Mouse (Mus musculus) WW6 (cell line): ENCODE measurements around the gene Igsf23.
A peak's percentile ranks its signal among the peaks of the same experiment; 100 is the strongest.
"Not testable (repeated sequence)": the region's sequence is repeated elsewhere in the genome, so short reads cannot be mapped to it uniquely, and the experiment has no call there.

Source experiments
- DNase-seq: peaks from one replicate; pipeline ENCODE4 v3.0.0-alpha.2; 2013; ENCODE audit warnings: low read depth, low spot score

Igsf23 gene

GRCm38 (mm10) chr7:19950589-19950988 is at the start of gene Igsf23:
Gene Igsf23 (minus strand): TSS chr7:19950756.
- DNase-seq, result no peak

GRCm38 (mm10) chr7:19996721-19997120 is 46.2 kb upstream of the Igsf23 start:
- DNase-seq, result not testable (repeated sequence)

- DNase-seq, result not testable (repeated sequence)
These were observed 40.6 kb upstream of the Igsf23 start, which contains the start of gene Nlrp9b for GRCm38 (mm10) chr7:19991165-19991564. Gene Nlrp9b (plus strand): TSS chr7:19991465.

- no peak for DNase-seq
These were observed 21.0 kb upstream of the Igsf23 start for GRCm38 (mm10) chr7:19971516-19971915.

GRCm38 (mm10) chr7:19970196-19970595 is 19.6 kb upstream of the Igsf23 start:
- DNase-seq, result no peak

GRCm38 (mm10) chr7:19969541-19970090 is 19.1 kb upstream of the Igsf23 start:
- DNase-seq, result no peak

- DNase-seq, result no peak
These were observed 18.6 kb upstream of the Igsf23 start for GRCm38 (mm10) chr7:19969106-19969505.

- DNase-seq, result no peak
These were observed 14.5 kb upstream of the Igsf23 start, which contains the start of gene Ceacam20 for GRCm38 (mm10) chr7:19964985-19965579. Gene Ceacam20 (plus strand): TSS chr7:19965412.

- DNase-seq, result no peak
These were observed 11.9 kb upstream of the Igsf23 start for GRCm38 (mm10) chr7:19962423-19962822.

- peak; percentile 70 for DNase-seq
These were observed 5.8 kb upstream of the Igsf23 start for GRCm38 (mm10) chr7:19956341-19956781.

GRCm38 (mm10) chr7:19955861-19956260 is 5.3 kb upstream of the Igsf23 start:
- DNase-seq, result no peak

GRCm38 (mm10) chr7:19953054-19953453 is 2.5 kb upstream of the Igsf23 start:
- no peak for DNase-seq

GRCm38 (mm10) chr7:19952320-19952986 is 1.9 kb upstream of the Igsf23 start:
- no peak for DNase-seq

- no peak for DNase-seq
These were observed 560 bp downstream of the Igsf23 start for GRCm38 (mm10) chr7:19949996-19950395.

GRCm38 (mm10) chr7:19948956-19949355 is 1.6 kb downstream of the Igsf23 start:
- no peak for DNase-seq

- DNase-seq, result no peak
These were observed 4.6 kb downstream of the Igsf23 start for GRCm38 (mm10) chr7:19945821-19946515.

GRCm38 (mm10) chr7:19945201-19945600 is 5.4 kb downstream of the Igsf23 start:
- DNase-seq, result no peak

GRCm38 (mm10) chr7:19944709-19945108 is 5.8 kb downstream of the Igsf23 start:
- no peak for DNase-seq

GRCm38 (mm10) chr7:19940256-19940655 is 10.3 kb downstream of the Igsf23 start:
- no peak for DNase-seq

- DNase-seq, result no peak
These were observed 10.9 kb downstream of the Igsf23 start for GRCm38 (mm10) chr7:19939555-19940235.

- no peak for DNase-seq
These were observed 13.2 kb downstream of the Igsf23 start for GRCm38 (mm10) chr7:19937229-19937821.
